Mouse (Mus musculus): ENCODE data around the gene Ptpn1. TPM values are rescaled to one million over a fixed set of nuclear protein-coding genes. Genes with fewer than 3 reads are reported as not detected.

Gene Ptpn1
- polyA plus RNA-seq, 1 experiment from 2014 or later, result 45.1 TPM

DNA sequence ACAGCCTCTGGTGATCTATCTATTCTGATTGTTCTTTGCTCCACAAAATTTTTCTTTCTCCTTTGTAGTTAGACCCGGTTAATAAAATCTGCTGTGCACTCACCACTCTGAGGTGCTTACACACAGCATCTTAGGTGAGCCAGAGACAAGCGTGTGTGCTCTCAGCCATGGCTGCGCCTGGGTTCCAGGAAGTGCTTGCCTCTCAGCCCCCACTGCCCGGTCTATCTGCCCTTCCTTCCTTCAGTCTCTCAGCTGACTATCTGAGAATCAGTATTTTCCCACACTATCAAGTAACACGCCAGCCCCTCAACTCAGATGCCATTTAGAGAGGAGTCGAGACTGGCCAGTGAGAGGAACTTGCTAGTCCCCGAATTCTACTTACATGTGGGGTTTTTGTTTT lies 28.1 kb downstream of the Ptpn1 start:
- no peak overlapping the region for H3K4me3 ChIP-seq
- no peak overlapping the region for H3K9ac ChIP-seq
- H3K4me1 ChIP-seq (replicated peaks), result peaks cover 71% of the 10 kb centered on the region
- 47% methylated on average over 7 of the region's 7 CpGs for WGBS
- H3K27ac ChIP-seq, result peak overlapping the region; percentile 77; the same call in 1 of the 2 replicates
- no peak for ATAC-seq (replicated peaks; ENCODE audit: insufficient number of reproducible peaks, insufficient read depth, low FRiP score, low read depth)
- no peaks in the 10 kb centered on the region for H3K9me3 ChIP-seq (replicated peaks)
- no peaks in the 10 kb centered on the region for H3K27me3 ChIP-seq
- H3K36me3 ChIP-seq, result peaks cover 6% of the 10 kb centered on the region; the same call in 1 of the 2 replicates
- H3K4me2 ChIP-seq, result no peak overlapping the region

DNA sequence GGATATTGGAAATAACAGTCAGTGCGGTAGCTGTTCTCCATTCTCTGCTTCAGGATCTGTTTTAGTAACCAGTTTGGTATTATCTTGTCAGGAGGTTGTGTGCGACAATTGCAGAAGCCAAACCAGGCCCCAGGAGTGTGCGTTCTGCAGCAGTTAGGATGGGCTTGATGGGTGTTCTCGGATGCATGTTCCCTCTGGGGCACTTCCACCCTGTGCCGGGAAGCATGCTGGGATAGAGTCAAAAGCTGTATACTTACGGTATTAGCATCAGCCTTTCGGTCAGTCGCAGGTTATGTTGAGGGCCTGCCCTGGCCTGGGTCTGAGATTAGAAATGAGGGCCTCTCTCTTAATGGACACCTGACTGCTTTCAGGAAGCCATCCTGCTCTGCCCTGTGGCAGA lies 28.7 kb downstream of the Ptpn1 start:
- Histone ChIP-seq H3K27me3 (no peaks in the 10 kb centered on the region), H3K4me3 (no peak overlapping the region), H3K36me3 (peaks cover 12% of the 10 kb centered on the region), H3K4me2 (no peak overlapping the region), H3K9ac (no peak overlapping the region), H3K27ac (no peak overlapping the region), H3K9me3 (replicated peaks) (no peaks in the 10 kb centered on the region), H3K4me1 (replicated peaks) (peaks cover 71% of the 10 kb centered on the region)
- WGBS, result 71% methylated on average over 8 of the region's 8 CpGs
- ATAC-seq (replicated peaks; ENCODE audit: insufficient number of reproducible peaks, insufficient read depth, low FRiP score, low read depth), result no peak

DNA sequence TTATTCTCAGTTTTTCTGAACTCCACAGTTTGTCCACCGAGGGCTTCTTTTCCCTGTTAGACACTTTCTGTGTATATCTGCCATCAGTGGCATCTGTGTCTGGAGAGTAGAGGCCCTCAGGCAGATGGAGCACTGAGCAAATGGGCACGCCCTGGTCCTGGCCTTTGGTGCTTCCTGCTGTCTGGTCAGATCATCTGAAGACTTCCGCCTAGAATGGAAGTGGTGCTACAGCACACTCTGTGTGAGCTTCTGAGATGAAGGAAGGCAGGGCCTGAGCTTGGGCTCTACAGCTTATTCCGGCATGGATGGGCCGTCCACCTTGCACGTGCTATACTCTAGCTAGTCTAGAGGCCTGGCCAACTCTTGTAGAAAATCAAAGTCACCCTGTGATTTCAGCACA lies 30.5 kb downstream of the Ptpn1 start:
- H3K4me2 ChIP-seq, result no peak overlapping the region
- peak overlapping the region; percentile 7; the same call in 1 of the 2 replicates for H3K27ac ChIP-seq
- H3K4me1 ChIP-seq (replicated peaks), result peaks cover 64% of the 10 kb centered on the region
- no peak overlapping the region for H3K4me3 ChIP-seq
- no peak for ATAC-seq (replicated peaks; ENCODE audit: insufficient number of reproducible peaks, insufficient read depth, low FRiP score, low read depth)
- H3K9me3 ChIP-seq (replicated peaks), result no peaks in the 10 kb centered on the region
- no peak overlapping the region for H3K9ac ChIP-seq
- H3K36me3 ChIP-seq, result peaks cover 28% of the 10 kb centered on the region
- no peaks in the 10 kb centered on the region for H3K27me3 ChIP-seq
- 65% methylated on average over 6 of the region's 6 CpGs for WGBS

- 47% methylated on average over 4 of the region's 4 CpGs for WGBS
- Histone ChIP-seq H3K4me3 (no peak overlapping the region), H3K27ac (peak overlapping the region; percentile 4; the same call in 1 of the 2 replicates), H3K36me3 (peaks cover 36% of the 10 kb centered on the region), H3K9ac (no peak overlapping the region), H3K4me1 (replicated peaks) (peaks cover 57% of the 10 kb centered on the region), H3K27me3 (no peaks in the 10 kb centered on the region), H3K4me2 (no peak overlapping the region), H3K9me3 (replicated peaks) (no peaks in the 10 kb centered on the region)
- no peak for ATAC-seq (replicated peaks; ENCODE audit: insufficient number of reproducible peaks, insufficient read depth, low FRiP score, low read depth)
Measured at GRCm38 (mm10) chr2:167963176-167963575, 31.3 kb downstream of the Ptpn1 start.

- H3K27ac ChIP-seq, result 0 out of 2 replicates have a peak overlapping the region, but pooled peaks have one; percentile 4
- H3K9me3 ChIP-seq (replicated peaks), result no peaks in the 10 kb centered on the region
- H3K36me3 ChIP-seq, result peaks cover 42% of the 10 kb centered on the region
Measured at GRCm38 (mm10) chr2:167963778-167964300, 32.0 kb downstream of the Ptpn1 start.

GRCm38 (mm10) chr2:167964320-167964719 lies 32.5 kb downstream of the Ptpn1 start:
- Histone ChIP-seq H3K9me3 (replicated peaks) (no peaks in the 10 kb centered on the region), H3K27ac (no peak overlapping the region), H3K4me3 (no peak overlapping the region), H3K4me1 (replicated peaks) (peaks cover 45% of the 10 kb centered on the region), H3K36me3 (peaks cover 47% of the 10 kb centered on the region), H3K9ac (no peak overlapping the region), H3K4me2 (no peak overlapping the region), H3K27me3 (no peaks in the 10 kb centered on the region)
- no peak for ATAC-seq (replicated peaks; ENCODE audit: insufficient number of reproducible peaks, insufficient read depth, low FRiP score, low read depth)
- WGBS, result 70% methylated on average over 9 of the region's 9 CpGs

More at GRCm38 (mm10) chr2:167963778-167964300, 32.0 kb downstream of the Ptpn1 start:
- H3K4me3 ChIP-seq, result no peak overlapping the region
- peaks cover 50% of the 10 kb centered on the region for H3K4me1 ChIP-seq (replicated peaks)
- no peak overlapping the region for H3K4me2 ChIP-seq
- no peak overlapping the region for H3K9ac ChIP-seq
- ATAC-seq (replicated peaks; ENCODE audit: insufficient number of reproducible peaks, insufficient read depth, low FRiP score, low read depth), result no peak
- 83% methylated on average over 9 of the region's 9 CpGs for WGBS
- no peaks in the 10 kb centered on the region for H3K27me3 ChIP-seq

GRCm38 (mm10) chr2:167965911-167966310 lies 34.1 kb downstream of the Ptpn1 start:
- ATAC-seq (replicated peaks; ENCODE audit: insufficient number of reproducible peaks, insufficient read depth, low FRiP score, low read depth), result no peak
- H3K9ac ChIP-seq, result no peak overlapping the region
- no peak overlapping the region for H3K4me3 ChIP-seq
- WGBS, result 73% methylated on average over 3 of the region's 3 CpGs
- no peak overlapping the region for H3K4me2 ChIP-seq
- H3K36me3 ChIP-seq, result peaks cover 50% of the 10 kb centered on the region
- H3K9me3 ChIP-seq (replicated peaks), result no peaks in the 10 kb centered on the region
- H3K4me1 ChIP-seq (replicated peaks), result peaks cover 29% of the 10 kb centered on the region
- no peaks in the 10 kb centered on the region for H3K27me3 ChIP-seq
- H3K27ac ChIP-seq, result no peak overlapping the region

DNA sequence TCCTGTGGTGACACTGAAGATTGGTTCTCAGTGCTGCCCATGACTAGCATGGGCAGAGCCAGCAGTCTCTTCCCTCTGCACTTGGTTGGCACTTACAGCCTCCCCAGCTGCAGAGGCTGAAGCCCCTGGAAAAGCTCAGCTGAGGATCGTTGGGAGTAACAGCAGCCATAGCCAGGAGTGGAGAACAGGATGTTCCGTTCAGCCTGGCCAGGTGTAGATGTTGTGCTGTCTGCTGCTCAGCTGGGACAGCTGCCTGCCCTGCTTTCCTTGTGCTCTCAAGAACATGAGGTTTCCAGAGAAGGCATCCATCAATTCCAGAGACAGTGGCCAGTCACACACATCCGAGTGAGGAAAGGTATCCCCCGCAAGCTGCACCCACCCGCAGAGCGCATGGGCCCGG lies 36.6 kb downstream of the Ptpn1 start:
- WGBS, result 90% methylated on average over 7 of the region's 7 CpGs
- Histone ChIP-seq H3K4me3 (no peak overlapping the region), H3K36me3 (peaks cover 60% of the 10 kb centered on the region), H3K9me3 (replicated peaks) (no peaks in the 10 kb centered on the region), H3K27ac (no peak overlapping the region), H3K27me3 (no peaks in the 10 kb centered on the region), H3K4me1 (replicated peaks) (peaks cover 29% of the 10 kb centered on the region), H3K9ac (no peak overlapping the region), H3K4me2 (no peak overlapping the region)
- no peak for ATAC-seq (replicated peaks; ENCODE audit: insufficient number of reproducible peaks, insufficient read depth, low FRiP score, low read depth)

GRCm38 (mm10) chr2:167969851-167970541 lies 38.1 kb downstream of the Ptpn1 start:
- Histone ChIP-seq H3K4me1 (replicated peaks) (peaks cover 24% of the 10 kb centered on the region), H3K9ac (no peak overlapping the region), H3K9me3 (replicated peaks) (no peaks in the 10 kb centered on the region), H3K27me3 (no peaks in the 10 kb centered on the region), H3K36me3 (peaks cover 64% of the 10 kb centered on the region), H3K27ac (no peak overlapping the region), H3K4me3 (no peak overlapping the region), H3K4me2 (no peak overlapping the region)
- 79% methylated on average over 10 of the region's 10 CpGs for WGBS
- ATAC-seq (replicated peaks; ENCODE audit: insufficient number of reproducible peaks, insufficient read depth, low FRiP score, low read depth), result no peak

DNA sequence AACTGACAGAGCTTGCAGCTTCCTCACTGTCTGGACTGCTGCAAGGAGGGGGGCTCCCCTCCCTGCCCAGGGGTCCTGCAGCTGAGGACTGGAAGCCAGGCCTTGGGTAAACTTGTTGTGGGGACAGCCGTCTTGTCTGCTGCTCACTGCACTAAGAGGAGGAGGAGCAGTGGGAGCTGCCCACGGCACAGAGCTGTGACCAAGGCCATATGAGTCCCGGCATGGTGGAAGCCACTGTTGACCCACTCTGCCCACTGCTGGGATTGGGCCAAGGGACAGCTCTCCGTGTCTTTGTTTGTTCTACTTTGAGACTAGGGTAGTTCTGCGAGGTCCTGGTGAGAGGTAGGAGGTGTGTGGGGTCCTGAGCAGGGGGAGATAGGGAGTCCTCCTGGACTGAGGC lies 40.3 kb downstream of the Ptpn1 start:
- 40% methylated on average over 5 of the region's 5 CpGs for WGBS
- peaks cover 58% of the 10 kb centered on the region; the same call in 1 of the 2 replicates for H3K36me3 ChIP-seq
- no peak overlapping the region for H3K9ac ChIP-seq

DNA sequence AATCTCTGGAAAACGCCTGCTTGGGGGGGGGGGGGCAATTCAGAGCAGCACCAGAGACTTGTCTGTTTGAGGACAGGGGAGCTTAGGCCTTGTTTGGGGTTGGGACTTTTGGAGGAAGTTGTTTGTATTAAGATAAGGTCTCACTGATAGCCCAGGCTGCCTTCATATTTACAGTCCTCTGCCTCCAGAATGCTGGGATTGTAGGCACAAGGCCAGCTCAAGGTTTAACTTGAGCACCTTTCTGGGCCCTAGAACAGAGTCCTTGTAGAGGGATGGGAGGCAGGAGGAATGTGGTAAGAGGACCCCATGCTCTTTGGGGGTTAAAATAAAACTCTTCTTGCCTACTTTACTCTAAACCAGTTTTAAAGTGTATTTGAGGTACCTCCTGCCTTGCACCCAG lies 41.0 kb downstream of the Ptpn1 start:
- Histone ChIP-seq H3K27ac (peak overlapping the region; percentile 23; the same call in 1 of the 2 replicates), H3K4me2 (no peak overlapping the region), H3K36me3 (peaks cover 52% of the 10 kb centered on the region; the same call in 1 of the 2 replicates), H3K9me3 (replicated peaks) (no peaks in the 10 kb centered on the region), H3K4me3 (no peak overlapping the region), H3K27me3 (no peaks in the 10 kb centered on the region), H3K9ac (no peak overlapping the region), H3K4me1 (replicated peaks) (peaks cover 29% of the 10 kb centered on the region)
- ATAC-seq (replicated peaks; ENCODE audit: insufficient number of reproducible peaks, insufficient read depth, low FRiP score, low read depth), result no peak
- 11% methylated on average over 1 of the region's 1 CpGs for WGBS

More for the DNA sequence above, 40.3 kb downstream of the Ptpn1 start:
- no peaks in the 10 kb centered on the region for H3K9me3 ChIP-seq (replicated peaks)
- H3K4me2 ChIP-seq, result no peak overlapping the region
- H3K27me3 ChIP-seq, result no peaks in the 10 kb centered on the region
- peaks cover 29% of the 10 kb centered on the region for H3K4me1 ChIP-seq (replicated peaks)
- no peak overlapping the region for H3K4me3 ChIP-seq
- ATAC-seq (replicated peaks; ENCODE audit: insufficient number of reproducible peaks, insufficient read depth, low FRiP score, low read depth), result no peak
- peak overlapping the region; percentile 31; the same call in 1 of the 2 replicates for H3K27ac ChIP-seq

DNA sequence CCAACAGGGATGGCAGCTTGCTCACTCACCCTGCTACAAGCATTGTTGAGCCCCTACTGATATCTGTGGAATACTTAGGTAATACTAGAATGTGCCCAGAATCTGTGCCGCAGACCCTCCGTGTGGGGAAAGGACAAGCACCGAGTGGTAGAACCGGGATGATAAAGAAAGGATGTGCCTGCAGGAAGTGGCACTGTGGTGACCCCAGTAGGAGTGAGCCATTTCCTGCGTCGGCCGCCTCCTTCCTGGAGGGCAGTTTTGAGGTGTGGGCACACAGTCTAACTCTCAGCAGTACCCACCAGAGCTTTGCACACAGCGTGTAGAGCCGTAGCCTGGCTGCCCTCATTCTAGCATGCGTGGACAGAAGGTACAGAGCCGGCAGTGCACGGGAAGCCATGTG lies 43.9 kb downstream of the Ptpn1 start:
- 84% methylated on average over 12 of the region's 12 CpGs for WGBS
- Histone ChIP-seq H3K36me3 (peaks cover 34% of the 10 kb centered on the region; the same call in 1 of the 2 replicates), H3K9ac (no peak overlapping the region), H3K27ac (no peak overlapping the region), H3K4me2 (no peak overlapping the region), H3K9me3 (replicated peaks) (no peaks in the 10 kb centered on the region), H3K27me3 (no peaks in the 10 kb centered on the region), H3K4me3 (no peak overlapping the region), H3K4me1 (replicated peaks) (peaks cover 29% of the 10 kb centered on the region)
- ATAC-seq (replicated peaks; ENCODE audit: insufficient number of reproducible peaks, insufficient read depth, low FRiP score, low read depth), result no peak
